Mouse (Mus musculus) kidney, adult 2 months (tissue): ENCODE measurements at regions not wholly inside any gene's neighbourhood (a gene's known extent, or its start where the extent isn't known, plus 50 kb on each side); places are given as distances from the start of the nearest gene placed in this dataset.

Experiments used
- CTCF ChIP-seq: fragments of 200-500 bp; conservative IDR thresholded peaks from 2 replicates; pipeline ENCODE4 v1.5.1; 2011; ENCODE audit warnings: low read depth, mild to moderate bottlenecking, control low read depth, low read length, moderate library complexity, mixed read lengths; ENCODE audit not compliant: insufficient read depth, insufficient read length
- POLR2A ChIP-seq: fragments of 200-500 bp; IDR thresholded peaks from one replicate; pipeline ENCODE4 v1.6.1; 2011; ENCODE audit warnings: low read depth, low read length, control low read depth

GRCm38 (mm10) chr5:45270679-45271078 lies 179.4 kb downstream of the Qdpr start:
- TF ChIP-seq CTCF, result no peak
- no peak for TF ChIP-seq POLR2A
